Mouse (Mus musculus) bone marrow, adult 2 months (tissue): ENCODE results near the gene Cdca5.

ENCODE experiments used
- CTCF ChIP-seq: fragments of 200-500 bp; IDR thresholded peaks from 2 replicates; pipeline ENCODE4 v1.5.1; 2011; ENCODE audit warnings: low read length, control low read depth; ENCODE audit not compliant: control insufficient read depth, insufficient read depth
- POLR2A ChIP-seq: fragments of 200-500 bp; IDR thresholded peaks from 2 replicates; pipeline ENCODE4 v1.6.1; 2011; ENCODE audit warnings: low read depth, mild to moderate bottlenecking, control low read depth, low read length, borderline replicate concordance; ENCODE audit not compliant: control insufficient read depth

DNA sequence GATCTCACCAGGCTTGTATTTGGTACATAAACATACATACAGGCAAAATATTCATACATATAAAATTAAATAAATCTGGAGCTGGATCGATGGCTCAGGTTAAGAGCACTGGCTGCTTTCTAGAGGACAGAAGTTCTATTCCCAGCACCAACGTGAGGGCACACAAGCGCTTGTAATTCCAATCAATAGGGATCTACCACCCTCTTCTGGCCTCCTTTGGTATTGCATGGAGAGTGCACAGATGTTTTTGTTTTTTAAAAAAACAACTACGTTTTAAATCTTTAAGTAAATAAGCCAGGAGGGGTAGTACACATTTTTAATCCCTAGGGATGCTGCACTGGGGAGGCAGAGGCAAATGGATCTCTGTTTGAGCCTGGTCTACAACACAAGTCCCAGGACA, 41.5 kb downstream of the Cdca5 start:
- TF ChIP-seq CTCF (peak; percentile 52), POLR2A (no peak)
